Mouse (Mus musculus) olfactory bulb, adult 2 months (tissue): ENCODE results near the gene Omt2a.
"Not testable (repeated sequence)": the region's sequence is repeated elsewhere in the genome, so short reads cannot be mapped to it uniquely, and the experiment has no call there.

Source experiments
- CTCF ChIP-seq: fragments of 200-500 bp; IDR thresholded peaks from 2 replicates; pipeline ENCODE4 v1.5.1; 2012; ENCODE audit warnings: low read depth, mild to moderate bottlenecking, low read length, moderate library complexity; ENCODE audit not compliant: insufficient read depth
- POLR2A ChIP-seq: fragments of 200-500 bp; IDR thresholded peaks from 2 replicates; pipeline ENCODE4 v1.6.1; 2012; ENCODE audit warnings: mild to moderate bottlenecking, low read depth, low read length, moderate library complexity; ENCODE audit not compliant: insufficient read depth

DNA sequence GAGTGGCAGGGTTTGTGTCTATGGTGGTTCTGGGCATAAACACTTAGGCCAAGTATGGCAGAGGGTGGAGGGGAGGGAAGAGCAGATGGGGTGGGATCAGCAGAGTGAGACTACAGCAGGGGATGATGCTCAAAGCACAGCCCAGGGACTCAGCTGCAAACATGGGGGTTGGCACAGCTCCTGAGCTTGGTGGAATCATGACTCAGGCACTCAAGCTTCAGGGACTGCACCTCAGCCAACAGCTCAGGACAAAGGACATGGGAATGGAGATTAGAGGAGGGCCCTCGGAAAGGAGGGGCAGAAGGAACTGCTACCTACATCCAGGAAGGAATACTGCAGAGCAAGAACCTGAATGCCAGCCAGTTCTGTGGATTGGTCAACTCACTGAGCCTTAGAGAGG, 15.5 kb downstream of the Omt2a start:
- TF ChIP-seq POLR2A, CTCF: not testable (repeated sequence)
